Mouse (Mus musculus) limb, embryonic 13.5 days (tissue): ENCODE results near the gene Rad51c. TPM values are rescaled to one million over a fixed set of nuclear protein-coding genes. Genes with fewer than 3 reads are reported as not detected.
"Not testable (repeated sequence)": the region's sequence is repeated elsewhere in the genome, so short reads cannot be mapped to it uniquely, and the experiment has no call there.

Experiments used
- ATAC-seq: fragments of 200-750 bp; cut with Nextera tagmentation; 2 replicates; pipeline ENCODE4 v1.8.0; 2017; ENCODE audit warnings: low read depth, moderate number of reproducible peaks, moderate TSS enrichment; ENCODE audit not compliant: low FRiP score
- H3K27ac ChIP-seq: fragments of 300-500 bp; sonication (generic); 2 replicates; pipeline ENCODE4 v1.5.1; 2015; ENCODE audit warnings: inconsistent platforms, mild to moderate bottlenecking, moderate library complexity
- H3K27me3 ChIP-seq: fragments of 300-500 bp; sonication (generic); 2 replicates; pipeline ENCODE4 v1.6.1; 2015; ENCODE audit warnings: mild to moderate bottlenecking, inconsistent platforms
- H3K36me3 ChIP-seq: fragments of 300-500 bp; sonication (generic); 2 replicates; pipeline ENCODE4 v1.6.1; 2015; ENCODE audit warnings: inconsistent platforms, mild to moderate bottlenecking, moderate library complexity
- H3K4me1 ChIP-seq: fragments of 300-500 bp; sonication (generic); 2 replicates; pipeline ENCODE4 v1.6.1; 2015; ENCODE audit warnings: inconsistent platforms
- H3K4me2 ChIP-seq: fragments of 300-500 bp; sonication (generic); replicated peaks from 2 replicates; pipeline ENCODE4 v1.6.1; 2015; ENCODE audit warnings: inconsistent platforms, mild to moderate bottlenecking, moderate library complexity
- H3K4me3 ChIP-seq: fragments of 300-500 bp; sonication (generic); 2 replicates; pipeline ENCODE4 v1.5.1; 2015; ENCODE audit warnings: moderate library complexity, mild to moderate bottlenecking, inconsistent platforms
- H3K9ac ChIP-seq: fragments of 300-500 bp; sonication (generic); 2 replicates; pipeline ENCODE4 v1.6.1; 2015; ENCODE audit warnings: mild to moderate bottlenecking, inconsistent platforms
- H3K9me3 ChIP-seq: fragments of 300-500 bp; sonication (generic); 2 replicates; pipeline ENCODE4 v1.6.1; 2016; ENCODE audit warnings: inconsistent platforms
- WGBS: fragments of 180-500 bp; shearing (Covaris S2); methylation state at CpG from one replicate; pipeline ENCODE4 v1.1.7; 2015; 5-methylcytosine and 5-hydroxymethylcytosine counted together
- polyA plus RNA-seq: library from polyadenylated mRNA; unstranded; fragments of >200 nt; fragmentation: Nextera tagmentation; extraction: Ambion mirVana; gene quantifications from 2 replicates; pipeline ENCODE4 v1.2.1, GENCODE M21; 2015

Gene Rad51c
- polyA plus RNA-seq, 1 experiment from 2014 or later: 10.2 TPM

DNA sequence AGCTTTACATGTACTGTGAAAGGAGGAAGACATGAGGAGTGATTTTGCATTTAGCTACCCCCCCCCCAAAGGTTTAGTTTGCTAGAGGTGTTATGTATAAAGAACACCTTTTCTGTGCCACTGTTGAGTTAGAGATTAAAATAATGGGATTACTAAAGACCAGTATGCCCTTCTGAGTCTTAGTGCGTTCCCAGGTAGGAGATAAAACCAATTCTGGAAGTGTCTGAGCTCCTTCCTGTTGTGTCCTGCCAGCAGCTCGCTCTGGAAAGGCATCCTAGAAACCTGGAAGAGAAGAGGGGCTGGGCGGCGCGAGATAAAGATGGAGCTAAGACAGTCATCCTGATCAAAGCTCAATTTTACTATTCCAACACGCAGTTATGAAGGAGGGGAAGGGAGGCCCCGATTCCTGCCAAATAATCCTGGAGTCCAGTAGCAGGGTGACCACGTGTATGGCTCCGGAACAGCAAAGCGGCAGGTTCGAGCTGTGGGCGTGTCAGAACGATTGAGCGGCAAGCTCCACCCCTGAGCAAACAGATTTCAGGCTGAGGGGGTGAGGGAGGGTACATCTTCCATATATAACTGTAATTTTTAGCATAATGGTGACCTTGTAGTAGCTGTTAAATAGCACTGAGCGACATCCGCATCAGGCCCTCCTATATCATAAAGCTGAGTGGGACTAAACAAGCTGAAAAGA is 40.1 kb upstream of the Rad51c start:
- Histone ChIP-seq H3K27ac (no peak overlapping the region), H3K4me1 (peaks cover 11% of the 10 kb centered on the region; the same call in 1 of the 2 replicates), H3K4me2 (peak overlapping the region; percentile 34), H3K36me3 (no peaks in the 10 kb centered on the region), H3K9me3 (no peaks in the 10 kb centered on the region), H3K4me3 (no peak overlapping the region), H3K27me3 (no peaks in the 10 kb centered on the region), H3K9ac (no peak overlapping the region)
- no peak for ATAC-seq
- WGBS: 8% methylated on average over 16 of the region's 16 CpGs

DNA sequence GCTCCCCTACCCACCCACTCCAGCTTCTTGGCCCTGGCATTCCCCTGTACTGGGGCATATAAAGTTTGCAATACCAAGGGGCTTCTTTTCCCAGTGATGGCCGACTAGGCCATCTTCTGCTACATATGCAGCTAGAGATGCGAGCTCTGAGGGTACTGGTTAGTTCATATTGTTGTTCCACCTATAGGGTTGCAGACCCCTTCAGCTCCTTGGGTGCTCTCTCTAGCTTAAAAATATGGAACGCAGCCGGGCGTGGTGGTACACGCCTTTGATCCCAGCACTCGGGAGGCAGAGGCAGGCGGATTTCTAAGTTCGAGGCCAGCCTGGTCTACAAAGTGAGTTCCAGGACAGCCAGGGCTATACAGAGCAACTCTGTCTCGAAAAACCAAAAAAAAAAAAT is 39.3 kb upstream of the Rad51c start:
- 69% methylated on average over 10 of the region's 10 CpGs for WGBS
- H3K27ac ChIP-seq, H3K4me2 ChIP-seq, H3K36me3 ChIP-seq, H3K27me3 ChIP-seq, H3K9me3 ChIP-seq, H3K9ac ChIP-seq, H3K4me3 ChIP-seq, ATAC-seq: not testable (repeated sequence)
- H3K4me1 ChIP-seq: peaks cover 11% of the 10 kb centered on the region; the same call in 1 of the 2 replicates

DNA sequence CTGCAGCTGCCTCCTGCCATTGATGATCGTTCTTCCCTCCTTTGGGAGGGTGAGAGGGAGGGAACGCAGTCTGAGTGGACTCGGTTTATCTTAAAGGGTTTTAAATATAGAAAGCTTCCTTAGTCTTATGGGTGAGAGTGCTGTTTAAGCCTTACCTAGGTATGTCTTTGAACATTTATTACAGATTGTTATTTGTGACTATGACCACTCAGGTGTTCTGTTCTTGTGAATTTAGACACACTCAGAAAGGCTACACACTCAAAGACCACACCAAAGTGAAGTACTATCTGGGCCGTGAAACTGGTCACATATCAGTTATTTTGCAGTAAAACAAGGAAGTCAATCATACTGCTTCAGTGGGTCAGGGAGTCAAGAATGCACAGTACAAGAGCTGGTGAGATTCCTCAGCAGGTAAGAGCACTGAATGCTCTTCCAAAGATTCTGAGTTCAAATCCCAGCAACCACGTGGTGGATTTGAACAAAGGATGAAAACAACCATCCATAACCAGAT is 38.7 kb upstream of the Rad51c start:
- no peak overlapping the region for H3K9ac ChIP-seq
- WGBS: 0% methylated on average over 5 of the region's 5 CpGs

GRCm38 (mm10) chr11:87442643-87443372 is 38.1 kb upstream of the Rad51c start:
- peak overlapping the region; percentile 48; the same call in 1 of the 2 replicates for H3K9ac ChIP-seq
- peak overlapping the region; percentile 30 for H3K4me3 ChIP-seq
- not testable (repeated sequence) for H3K27ac ChIP-seq

More for the DNA sequence above, 38.7 kb upstream of the Rad51c start:
- no peaks in the 10 kb centered on the region for H3K9me3 ChIP-seq
- H3K27me3 ChIP-seq: no peaks in the 10 kb centered on the region
- H3K4me2 ChIP-seq: no peak overlapping the region
- H3K36me3 ChIP-seq: no peaks in the 10 kb centered on the region
- H3K4me3 ChIP-seq: no peak overlapping the region
- peaks cover 11% of the 10 kb centered on the region; the same call in 1 of the 2 replicates for H3K4me1 ChIP-seq
- peak overlapping the region; percentile 7; the same call in 1 of the 2 replicates for H3K27ac ChIP-seq
- ATAC-seq: no peak; the same call in 1 of the 2 replicates

GRCm38 (mm10) chr11:87439796-87440420 is 35.2 kb upstream of the Rad51c start:
- Histone ChIP-seq H3K27me3 (no peaks in the 10 kb centered on the region), H3K4me3 (no peak overlapping the region), H3K27ac (no peak overlapping the region), H3K4me1 (peaks cover 8% of the 10 kb centered on the region; the same call in 1 of the 2 replicates), H3K36me3 (no peaks in the 10 kb centered on the region), H3K9ac (no peak overlapping the region), H3K4me2 (no peak overlapping the region), H3K9me3 (no peaks in the 10 kb centered on the region)
- no peak for ATAC-seq
- 89% methylated on average over 10 of the region's 10 CpGs for WGBS

More at GRCm38 (mm10) chr11:87442643-87443372, 38.1 kb upstream of the Rad51c start:
- not testable (repeated sequence) for H3K9me3 ChIP-seq, H3K36me3 ChIP-seq, H3K27me3 ChIP-seq
- peaks cover 11% of the 10 kb centered on the region; the same call in 1 of the 2 replicates for H3K4me1 ChIP-seq
- under 1% methylated on average over 32 of the region's 62 CpGs for WGBS
- peak overlapping the region; percentile 60 for H3K4me2 ChIP-seq
- peak; percentile 96 for ATAC-seq

DNA sequence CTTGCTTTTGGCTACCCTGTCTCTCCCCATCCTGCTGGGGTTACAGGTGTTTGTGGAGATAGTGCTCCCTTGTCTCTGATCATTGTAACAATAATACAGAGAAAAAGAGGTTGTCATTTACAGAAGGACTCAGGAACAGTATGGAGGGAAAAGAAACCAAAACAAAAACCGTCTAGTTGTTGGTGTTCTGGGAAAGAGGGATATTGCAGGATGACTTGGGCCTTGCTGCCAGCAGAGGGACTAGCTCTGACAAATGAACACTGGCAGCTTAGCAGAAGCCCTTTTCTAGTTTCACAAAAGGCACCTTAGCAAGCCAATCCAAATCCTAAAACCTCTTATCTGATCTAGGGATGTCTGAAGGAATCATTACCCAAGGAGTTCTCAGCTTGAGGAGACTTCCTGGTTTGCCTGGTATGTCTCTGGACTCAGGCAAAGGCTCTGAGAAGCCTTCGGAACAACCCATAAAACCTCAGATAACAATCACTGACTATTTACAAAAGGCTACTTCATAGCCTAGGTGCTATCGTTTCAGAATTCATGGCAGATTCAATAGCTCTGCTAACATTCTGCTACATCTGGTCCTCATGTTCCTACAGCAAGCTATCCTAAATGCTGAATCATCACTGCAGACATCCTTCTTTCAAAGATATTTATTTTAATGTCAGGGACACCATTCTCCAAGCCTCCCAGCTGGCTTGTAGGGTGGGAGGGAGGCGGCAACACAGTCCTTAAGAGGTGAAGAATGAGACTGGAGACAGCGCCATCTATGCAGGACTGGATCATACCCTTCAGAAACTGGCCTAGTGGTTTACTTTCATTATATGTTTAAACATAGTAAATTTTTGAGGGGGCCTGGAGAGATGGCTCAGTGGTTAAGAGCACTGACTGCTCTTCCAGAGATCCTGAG is 31.8 kb upstream of the Rad51c start:
- no peak overlapping the region for H3K4me3 ChIP-seq
- no peak overlapping the region for H3K4me2 ChIP-seq
- no peak for ATAC-seq
- no peaks in the 10 kb centered on the region for H3K9me3 ChIP-seq
- no peaks in the 10 kb centered on the region for H3K27me3 ChIP-seq
- 41% methylated on average over 5 of the region's 5 CpGs for WGBS
- no peaks in the 10 kb centered on the region for H3K36me3 ChIP-seq
- H3K4me1 ChIP-seq: peaks cover 9% of the 10 kb centered on the region; the same call in 1 of the 2 replicates
- no peak overlapping the region for H3K9ac ChIP-seq
- no peak overlapping the region for H3K27ac ChIP-seq

DNA sequence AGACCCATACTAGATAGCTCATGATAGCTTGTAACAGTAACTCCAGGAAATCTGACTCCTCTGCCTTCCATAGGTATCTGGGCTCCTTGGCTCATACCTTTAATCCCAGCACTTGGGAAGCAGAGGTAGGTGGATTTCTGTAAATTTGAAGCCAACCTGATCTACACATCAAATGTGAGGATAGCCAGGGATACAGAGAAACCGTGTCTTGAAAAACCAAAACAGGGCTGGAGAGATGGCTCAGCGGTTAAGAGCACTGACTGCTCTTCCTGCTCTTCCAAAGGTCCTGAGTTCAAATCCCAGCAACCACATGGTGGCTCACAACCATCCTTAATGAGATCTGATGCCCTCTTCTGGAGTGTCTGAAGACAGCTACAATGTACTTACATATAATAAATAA is 30.4 kb upstream of the Rad51c start:
- H3K9ac ChIP-seq, H3K4me3 ChIP-seq, H3K27ac ChIP-seq, H3K9me3 ChIP-seq, H3K36me3 ChIP-seq, H3K4me2 ChIP-seq, ATAC-seq, H3K27me3 ChIP-seq, H3K4me1 ChIP-seq: not testable (repeated sequence)
- 84% methylated on average over 2 of the region's 2 CpGs for whole genome bisulfite sequencing

GRCm38 (mm10) chr11:87432933-87433669 is 28.3 kb upstream of the Rad51c start:
- ATAC-seq: no peak
- 48% methylated on average over 6 of the region's 6 CpGs for WGBS
- H3K4me3 ChIP-seq: no peak overlapping the region
- no peaks in the 10 kb centered on the region for H3K36me3 ChIP-seq
- H3K4me2 ChIP-seq: no peak overlapping the region
- no peaks in the 10 kb centered on the region for H3K27me3 ChIP-seq
- no peak overlapping the region for H3K9ac ChIP-seq
- peaks cover 9% of the 10 kb centered on the region; the same call in 1 of the 2 replicates for H3K4me1 ChIP-seq
- no peaks in the 10 kb centered on the region for H3K9me3 ChIP-seq
- no peak overlapping the region for H3K27ac ChIP-seq

- ATAC-seq: no peak
- Histone ChIP-seq H3K27me3 (no peaks in the 10 kb centered on the region), H3K9me3 (no peaks in the 10 kb centered on the region), H3K4me3 (no peak overlapping the region), H3K9ac (no peak overlapping the region), H3K27ac (no peak overlapping the region), H3K4me1 (peaks cover 13% of the 10 kb centered on the region), H3K4me2 (no peak overlapping the region), H3K36me3 (no peaks in the 10 kb centered on the region)
- WGBS: 62% methylated on average over 1 of the region's 1 CpGs
These were observed 27.7 kb upstream of the Rad51c start for GRCm38 (mm10) chr11:87432447-87432846.

- not testable (repeated sequence) for H3K36me3 ChIP-seq, H3K9ac ChIP-seq, H3K27me3 ChIP-seq, H3K4me2 ChIP-seq, ATAC-seq, H3K4me3 ChIP-seq, H3K27ac ChIP-seq, H3K9me3 ChIP-seq
- peaks cover 13% of the 10 kb centered on the region for H3K4me1 ChIP-seq
- 86% methylated on average over 8 of the region's 8 CpGs for WGBS
These were observed 27.1 kb upstream of the Rad51c start for GRCm38 (mm10) chr11:87431813-87432212.

- WGBS: 64% methylated on average over 2 of the region's 2 CpGs
- Histone ChIP-seq H3K36me3 (no peaks in the 10 kb centered on the region), H3K9me3 (no peaks in the 10 kb centered on the region), H3K27me3 (no peaks in the 10 kb centered on the region), H3K4me2 (no peak overlapping the region), H3K4me1 (peaks cover 13% of the 10 kb centered on the region), H3K4me3 (no peak overlapping the region), H3K9ac (no peak overlapping the region), H3K27ac (no peak overlapping the region)
- no peak for ATAC-seq
These were observed 25.6 kb upstream of the Rad51c start for GRCm38 (mm10) chr11:87430374-87430773.
